8 mouse cellular contexts compared by ENCODE assay signal in the genomic region with DNA sequence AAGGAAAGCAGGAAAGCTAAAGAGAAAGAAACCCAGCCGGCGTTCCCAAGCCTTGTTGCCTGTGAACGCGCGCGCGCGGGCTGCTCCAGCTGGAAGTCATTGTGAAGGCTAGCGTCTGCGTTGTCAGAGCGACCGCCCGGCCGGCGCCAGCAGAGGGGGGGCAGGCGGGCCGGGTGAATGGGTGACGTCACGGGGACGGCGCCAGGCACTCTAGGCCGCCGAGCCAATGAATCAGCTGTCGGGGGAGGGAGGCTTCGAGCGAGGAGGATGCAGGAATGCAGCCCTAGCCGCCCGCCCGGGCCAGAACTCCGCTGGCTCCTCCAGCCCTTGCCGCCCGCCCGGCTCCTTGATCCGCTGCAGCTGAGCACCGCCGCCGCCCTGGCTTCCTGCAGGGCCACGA. TPM values are rescaled to one million over a fixed set of nuclear protein-coding genes. Genes with fewer than 3 reads are reported as not detected.
A peak's percentile ranks its signal among the peaks of the same experiment; 100 is the strongest.
DNase-seq lines count a peak whose midpoint lies in the region; ATAC-seq and TF ChIP-seq lines count a peak whose summit lies in the region.

No protein-coding gene starts in this region.

- DNase-seq in Patski (ENCODE audit: low read depth, low spot score): peak; percentile 56
- DNase-seq in cerebellum, postnatal 10 days: peak; percentile 93 to 96
- peak; percentile 89 to 92 for DNase-seq in frontal cortex, postnatal 14 days (ENCODE audit: low spot score in 2 of 2)
- DNase-seq in hindbrain, embryonic 10.5 days (ENCODE audit: low spot score): peak; percentile 96
- peak; percentile 92 to 94 for DNase-seq in layer of hippocampus, adult 8-10 months (ENCODE audit: low spot score in 2 of 2)
- peak; percentile 94 to 96 for DNase-seq in lung, adult 18-20 months
- peak; percentile 93 for DNase-seq in ovary, adult 18-20 months (ENCODE audit: low spot score)
- peak; percentile 43 for DNase-seq in thymus, postnatal 14 days

- H3K27me3 ChIP-seq in Patski: peaks cover 2% of the 10 kb centered on the region
- 0 out of 2 replicates have a peak, but pooled peaks cover 5% of the 10 kb centered on the region for H3K27me3 ChIP-seq in hindbrain, embryonic 10.5 days (ENCODE audit: insufficient read depth, poor library complexity, severe bottlenecking)

- ATAC-seq in Patski: peak; percentile 100

- H3K4me1 ChIP-seq in hindbrain, embryonic 10.5 days (replicated peaks): peaks cover 33% of the 10 kb centered on the region

- peak overlapping the region; percentile 91 for H3K27ac ChIP-seq in hindbrain, embryonic 10.5 days

- in situ Hi-C loops in Patski (cut with MboI; ENCODE audit: low pct_unique_long_range_greater_than_20kb): no loop called here

- TF ChIP-seq CTCF in Patski (IDR thresholded peaks at IDR 0.05): no peak

- no peaks in the 10 kb centered on the region for H3K36me3 ChIP-seq in hindbrain, embryonic 10.5 days

- POLR2A ChIA-PET in Patski (lab: Charles Lee): no interaction called here

- peak overlapping the region; percentile 53 for H3K4me3 ChIP-seq in hindbrain, embryonic 10.5 days

- no peaks in the 10 kb centered on the region for H3K9me3 ChIP-seq in hindbrain, embryonic 10.5 days

- CTCF ChIA-PET in Patski (lab: Charles Lee): interaction anchor here (1.2 kb wide), 1 partner anchor 18 kb away, joined by 3 read pairs; no protein-coding TSS in a partner anchor

- under 1% methylated on average over 38 of the region's 38 CpGs for WGBS in hindbrain, embryonic 10.5 days

RNA-seq across cellular contexts. Expression of a gene that starts 33.3 kb away (rescaled TPM):
- polyA plus RNA-seq in Patski (2021): 1.5 TPM
- 29.7 and 47.3 TPM in 2 replicates for polyA plus RNA-seq in hindbrain, embryonic 10.5 days (2016; fragmentation: Nextera tagmentation; extraction: Ambion mirVana)
- total RNA-seq in layer of hippocampus, adult 8-10 months (2022): 10 to 100 TPM; 47.0 to 48.9 (median 47.7) TPM

Comparison
In these comparisons a context has a peak if more than half of its experiments do, and no peak if none do; other contexts are left out.
1. Peak in every context shown above with its lines: DNase-seq, ATAC-seq, H3K4me3 ChIP-seq and H3K27ac ChIP-seq.
2. DNase-seq: peak in every context shown above with its lines; median percentile 96 in hindbrain, embryonic 10.5 days; 95 in lung, adult 18-20 months; 94 in cerebellum, postnatal 10 days; 93 in layer of hippocampus, adult 8-10 months; 93 in ovary, adult 18-20 months; 90 in frontal cortex, postnatal 14 days; 56 in Patski; 43 in thymus, postnatal 14 days.
3. RNA of a gene that starts 33.3 kb away (polyA plus RNA-seq): 29.7 to 47.3 TPM in hindbrain, embryonic 10.5 days; 1.5 TPM in Patski (single experiment); every median in the first group is over 10 times any median in the second.